Mouse (Mus musculus): ENCODE data around the gene Camta1.

Gene Camta1

GRCm38 (mm10) chr4:151672452-151672851 is 189.2 kb downstream of the Camta1 start:
- DNase-seq = no peak

GRCm38 (mm10) chr4:151666411-151666901 is 195.2 kb downstream of the Camta1 start:
- DNase-seq = peak; percentile 54 to 60

- no peak for DNase-seq
Measured at GRCm38 (mm10) chr4:151661486-151661885, 200.2 kb downstream of the Camta1 start.

- DNase-seq = no peak
Measured at GRCm38 (mm10) chr4:151656427-151656826, 205.2 kb downstream of the Camta1 start.

- no peak for DNase-seq
Measured at GRCm38 (mm10) chr4:151655637-151656385, 205.9 kb downstream of the Camta1 start.

- no peak for DNase-seq
Measured at GRCm38 (mm10) chr4:151655227-151655626, 206.4 kb downstream of the Camta1 start.

GRCm38 (mm10) chr4:151642418-151642817 is 219.3 kb downstream of the Camta1 start:
- no peak for DNase-seq

- no peak for DNase-seq
Measured at GRCm38 (mm10) chr4:151640971-151641370, 220.7 kb downstream of the Camta1 start.

GRCm38 (mm10) chr4:151638941-151639340 is 222.7 kb downstream of the Camta1 start:
- DNase-seq = peak; percentile 61 to 71

- no peak for DNase-seq
Measured at GRCm38 (mm10) chr4:151637348-151637747, 224.3 kb downstream of the Camta1 start.

- DNase-seq = no peak
Measured at GRCm38 (mm10) chr4:151634771-151635170, 226.9 kb downstream of the Camta1 start.

- no peak for DNase-seq
Measured at GRCm38 (mm10) chr4:151633795-151634194, 227.9 kb downstream of the Camta1 start.

- DNase-seq = no peak
Measured at GRCm38 (mm10) chr4:151632321-151632720, 229.4 kb downstream of the Camta1 start.

- DNase-seq = no peak
Measured at GRCm38 (mm10) chr4:151630664-151631063, 231.0 kb downstream of the Camta1 start.

- no peak for DNase-seq
Measured at GRCm38 (mm10) chr4:151630231-151630630, 231.4 kb downstream of the Camta1 start.

- no peak for DNase-seq
Measured at GRCm38 (mm10) chr4:151619541-151620016, 242.1 kb downstream of the Camta1 start.

- DNase-seq = no peak
Measured at GRCm38 (mm10) chr4:151618420-151619310, 243.0 kb downstream of the Camta1 start.

GRCm38 (mm10) chr4:151611621-151612020 is 250.1 kb downstream of the Camta1 start:
- no peak for DNase-seq

GRCm38 (mm10) chr4:151610266-151610665 is 251.4 kb downstream of the Camta1 start:
- DNase-seq = peak; percentile 38 to 76

- peak; percentile 45 to 72 for DNase-seq
Measured at GRCm38 (mm10) chr4:151604907-151605306, 256.8 kb downstream of the Camta1 start.

GRCm38 (mm10) chr4:151604481-151604880 is 257.2 kb downstream of the Camta1 start:
- DNase-seq = peak; percentile 60 to 86

- no peak for DNase-seq
Measured at GRCm38 (mm10) chr4:151603586-151603985, 258.1 kb downstream of the Camta1 start.

- peak in 1 of 2 experiments; percentile 19 for DNase-seq
Measured at GRCm38 (mm10) chr4:151595116-151595515, 266.6 kb downstream of the Camta1 start.

Data from kidney, postnatal 36 days (tissue).